Mouse (Mus musculus) liver, adult 2 months (tissue): ENCODE measurements at regions not wholly inside any gene's neighbourhood (a gene's known extent, or its start where the extent isn't known, plus 50 kb on each side); places are given as distances from the start of the nearest gene placed in this dataset.

Source experiments
- CTCF ChIP-seq: fragments of 200-500 bp; IDR thresholded peaks from 2 replicates; pipeline ENCODE4 v1.5.1; 2011; ENCODE audit warnings: low read depth, low read length, control low read depth
- POLR2A ChIP-seq: fragments of 200-500 bp; IDR thresholded peaks from 2 replicates; pipeline ENCODE4 v1.6.1; 2011; ENCODE audit warnings: low read length, control low read depth; ENCODE audit not compliant: insufficient read depth; ENCODE audit errors: extremely low read depth

DNA sequence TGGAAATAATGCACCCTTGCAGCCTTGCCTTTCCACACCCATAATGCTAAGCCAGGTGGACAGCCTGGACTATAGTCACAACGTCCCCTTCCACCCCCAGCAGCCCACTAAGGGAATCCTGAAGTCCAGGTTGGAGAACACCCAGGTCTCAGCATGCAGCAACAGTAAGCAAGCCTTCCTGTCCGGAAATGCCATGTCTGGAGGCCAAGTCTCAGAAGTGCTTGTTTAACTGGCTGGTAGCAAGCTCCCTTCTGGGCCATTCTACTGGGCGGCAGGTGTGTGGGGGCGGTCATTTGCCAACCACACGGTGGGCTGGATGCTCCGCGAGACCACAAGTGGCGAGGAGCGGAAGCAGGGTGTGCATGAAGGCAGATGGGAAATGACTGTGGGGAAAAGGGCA is 137.3 kb upstream of the 1700016C15Rik start:
- TF ChIP-seq POLR2A (no peak), CTCF (no peak)
